8 mouse cellular contexts compared by ENCODE assay signal in the genomic region with DNA sequence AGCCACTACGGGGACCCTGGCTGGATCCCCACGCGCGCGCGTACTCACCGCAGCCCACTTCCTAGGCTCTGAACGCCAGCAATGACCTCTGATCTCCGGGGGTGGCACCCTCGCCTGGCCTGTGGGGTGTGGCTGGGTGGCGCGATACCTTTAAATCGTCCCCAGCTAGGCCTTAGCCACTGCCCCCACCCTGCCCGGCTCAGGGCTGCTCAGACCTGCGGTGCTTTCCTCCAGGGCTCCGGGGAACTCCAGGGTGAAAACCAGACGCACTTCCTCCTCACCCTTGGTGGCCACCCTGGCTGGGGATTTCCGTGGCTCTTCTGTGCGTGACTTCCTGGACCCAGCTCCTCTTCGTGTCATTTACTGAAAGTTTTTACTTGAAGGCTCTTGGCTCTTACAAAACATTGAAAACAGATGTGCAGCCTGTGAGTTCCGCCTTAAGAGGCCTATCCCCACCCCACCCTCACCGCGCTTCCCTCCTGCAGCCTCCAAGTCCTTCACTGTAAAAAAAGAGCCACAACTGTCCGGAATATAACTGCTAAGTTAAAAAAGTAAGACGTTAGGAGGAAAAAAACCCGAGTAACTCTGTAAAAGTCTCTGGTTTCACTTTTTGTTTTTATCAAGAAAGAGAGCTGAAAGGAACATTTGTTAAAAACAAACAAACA. TPM values are rescaled to one million over a fixed set of nuclear protein-coding genes. Genes with fewer than 3 reads are reported as not detected.
A peak's percentile ranks its signal among the peaks of the same experiment; 100 is the strongest.
DNase-seq lines count a peak whose midpoint lies in the region; ATAC-seq lines count a peak whose summit lies in the region.

Gene Birc3, minus strand, starts transcription at position 412 of the 665 bp plus-strand sequence.

- no peaks in the 10 kb centered on the region for H3K36me3 ChIP-seq in hindbrain, embryonic 12.5 days
- peaks cover 23% of the 10 kb centered on the region for H3K36me3 ChIP-seq in megakaryocyte, embryonic 14.5 days (replicated peaks; ENCODE audit: low read length)

- H3K9ac ChIP-seq in hindbrain, embryonic 12.5 days = peak within 1 kb of the TSS; percentile 57

- H3K4me2 ChIP-seq in hindbrain, embryonic 12.5 days (replicated peaks) = peak within 1 kb of the TSS; percentile 78

- H3K9me3 ChIP-seq in hindbrain, embryonic 12.5 days (replicated peaks) = no peaks in the 10 kb centered on the region
- H3K9me3 ChIP-seq in megakaryocyte, embryonic 14.5 days = no peaks in the 10 kb centered on the region

- peak within 1 kb of the TSS; percentile 43 for H3K4me3 ChIP-seq in hindbrain, embryonic 12.5 days
- H3K4me3 ChIP-seq in megakaryocyte, embryonic 14.5 days (replicated peaks) = peak within 1 kb of the TSS; percentile 94

- peaks cover 8% of the 10 kb centered on the region; the same call in 1 of the 2 replicates for H3K4me1 ChIP-seq in hindbrain, embryonic 12.5 days
- peaks cover 53% of the 10 kb centered on the region for H3K4me1 ChIP-seq in megakaryocyte, embryonic 14.5 days

- H3K27me3 ChIP-seq in hindbrain, embryonic 12.5 days = no peaks in the 10 kb centered on the region
- H3K27me3 ChIP-seq in megakaryocyte, embryonic 14.5 days (replicated peaks) = no peaks in the 10 kb centered on the region

- ATAC-seq in hindbrain, embryonic 12.5 days (ENCODE audit: low FRiP score) = peak; percentile 85

- WGBS in hindbrain, embryonic 12.5 days = 7% methylated on average over 26 of the region's 26 CpGs

- peak within 1 kb of the TSS; percentile 62; the same call in 1 of the 2 replicates for H3K27ac ChIP-seq in hindbrain, embryonic 12.5 days

- peak; percentile 71 for DNase-seq in MEL-GATA-1-ER (ENCODE audit: extremely low read depth, low read depth)
- DNase-seq in c-Kit-positive CD71-negative TER-119-negative erythroid progenitor cells, embryonic 14.5 days (ENCODE audit: low read depth) = peak; percentile 67
- DNase-seq in frontal cortex, postnatal 25 days (ENCODE audit: low spot score in 2 of 2) = peak; percentile 5 to 13
- DNase-seq in layer of hippocampus, postnatal 36 days = peak; percentile 3 to 8
- peak; percentile 7 for DNase-seq in right cerebral cortex, postnatal 4 days
- peak; percentile 86 for DNase-seq in yolk sac, embryonic 10.5 days (ENCODE audit: low spot score)

RNA-seq across cellular contexts. Expression of gene Birc3, which starts in this region (rescaled TPM):
- polyA plus RNA-seq in hindbrain, embryonic 12.5 days (2016; fragmentation: Nextera tagmentation; extraction: Ambion mirVana) = 4.7 and 5.3 TPM in 2 replicates
- total RNA-seq in layer of hippocampus, postnatal 36 days (2021) = 1 to 10 TPM; 1.4 to 3.2 TPM
- polyA plus RNA-seq in megakaryocyte, embryonic 14.5 days (2012; ENCODE audit: insufficient read depth, low replicate concordance) = 5.7 and 6.0 TPM in 2 replicates

Comparison
In these comparisons a context has a peak if more than half of its experiments do, and no peak if none do; other contexts are left out.
1. Peak in every context shown above with its lines: DNase-seq, ATAC-seq, H3K4me3 ChIP-seq and H3K27ac ChIP-seq.
2. DNase-seq: peak in every context shown above with its lines; median percentile 86 in yolk sac, embryonic 10.5 days; 71 in MEL-GATA-1-ER; 67 in c-Kit-positive CD71-negative TER-119-negative erythroid progenitor cells, embryonic 14.5 days; 9 in frontal cortex, postnatal 25 days; 7 in right cerebral cortex, postnatal 4 days; 6 in layer of hippocampus, postnatal 36 days.